Mouse (Mus musculus) ovary, adult 18-20 months (tissue): ENCODE data around the gene Rgs6.

Experiments
- DNase-seq: peaks from one replicate; pipeline ENCODE4 v3.0.0; 2022; ENCODE audit warnings: low spot score, mixed read lengths

The Rgs6 gene

GRCm38 (mm10) chr12:83201674-83202073 is 613.6 kb downstream of the Rgs6 start:
- no peak for DNase-seq

GRCm38 (mm10) chr12:83204361-83204760 is 616.3 kb downstream of the Rgs6 start:
- no peak for DNase-seq

GRCm38 (mm10) chr12:83206866-83207265 is 618.8 kb downstream of the Rgs6 start:
- no peak for DNase-seq

GRCm38 (mm10) chr12:83207481-83207880 is 619.4 kb downstream of the Rgs6 start:
- no peak for DNase-seq

GRCm38 (mm10) chr12:83208011-83208410 is 619.9 kb downstream of the Rgs6 start:
- no peak for DNase-seq

- DNase-seq, result no peak
These were observed 620.7 kb downstream of the Rgs6 start for GRCm38 (mm10) chr12:83208841-83209240.

GRCm38 (mm10) chr12:83209461-83209860 is 621.4 kb downstream of the Rgs6 start:
- DNase-seq, result no peak

GRCm38 (mm10) chr12:83210294-83210693 is 622.2 kb downstream of the Rgs6 start:
- no peak for DNase-seq

- DNase-seq, result no peak
These were observed 622.6 kb downstream of the Rgs6 start for GRCm38 (mm10) chr12:83210735-83211134.

- no peak for DNase-seq
These were observed 623.2 kb downstream of the Rgs6 start for GRCm38 (mm10) chr12:83211146-83211822.
